Mouse (Mus musculus) megakaryocyte progenitor cell, adult 5-6 weeks (primary cell): ENCODE measurements around the gene Il1r1. TPM values are rescaled to one million over a fixed set of nuclear protein-coding genes. Genes with fewer than 3 reads are reported as not detected.
"Not testable (repeated sequence)": the region's sequence is repeated elsewhere in the genome, so short reads cannot be mapped to it uniquely, and the experiment has no call there.

Experiments used
- ATAC-seq: replicated peaks from 2 replicates; pipeline ENCODE4 v1.8.0; 2016; ENCODE audit warnings: mild to moderate bottlenecking, moderate TSS enrichment, inconsistent platforms; ENCODE audit not compliant: poor library complexity
- total RNA-seq, 2 experiments: library from RNA; stranded (forward) in 1 of 2; stranded (reverse) in 1 of 2; fragments of 157-497, 149-512 nt in 1 of 2; fragments of 200-1000 nt in 1 of 2; gene quantifications; 2 replicates each; pipeline versions ENCODE4 v1.2.3 to v1.2.4; 2015 to 2017

Gene Il1r1
- total RNA-seq, 2 experiments from 2014 or later, result 3.2 to 5.8 TPM

GRCm38 (mm10) chr1:40268536-40268935 is 43.7 kb downstream of the Il1r1 start:
- no peak for ATAC-seq

- ATAC-seq, result peak; percentile 45
Observed at GRCm38 (mm10) chr1:40270415-40270814, 45.5 kb downstream of the Il1r1 start.

- peak; percentile 54 for ATAC-seq
Observed at GRCm38 (mm10) chr1:40271052-40271451, 46.2 kb downstream of the Il1r1 start.

- ATAC-seq, result no peak
Observed at GRCm38 (mm10) chr1:40271486-40272055, 46.7 kb downstream of the Il1r1 start.

GRCm38 (mm10) chr1:40272204-40272603 is 47.3 kb downstream of the Il1r1 start:
- ATAC-seq, result no peak

GRCm38 (mm10) chr1:40273491-40273890 is 48.6 kb downstream of the Il1r1 start:
- no peak for ATAC-seq

GRCm38 (mm10) chr1:40275285-40276013 is 50.6 kb downstream of the Il1r1 start:
- ATAC-seq, result no peak

- no peak for ATAC-seq
Observed at GRCm38 (mm10) chr1:40277944-40278343, 53.1 kb downstream of the Il1r1 start.

- ATAC-seq, result no peak
Observed at GRCm38 (mm10) chr1:40278720-40279119, 53.8 kb downstream of the Il1r1 start.

- ATAC-seq, result no peak
Observed at GRCm38 (mm10) chr1:40279182-40279743, 54.4 kb downstream of the Il1r1 start.

- ATAC-seq, result no peak
Observed at GRCm38 (mm10) chr1:40281950-40282349, 57.1 kb downstream of the Il1r1 start.

GRCm38 (mm10) chr1:40282394-40282793 is 57.5 kb downstream of the Il1r1 start:
- ATAC-seq, result no peak

GRCm38 (mm10) chr1:40283995-40284394 is 59.1 kb downstream of the Il1r1 start:
- no peak for ATAC-seq

- peak; percentile 52 for ATAC-seq
Observed at GRCm38 (mm10) chr1:40290489-40291255, 65.8 kb downstream of the Il1r1 start.

GRCm38 (mm10) chr1:40292231-40292630 is 67.4 kb downstream of the Il1r1 start:
- no peak for ATAC-seq

GRCm38 (mm10) chr1:40293891-40294290 is 69.0 kb downstream of the Il1r1 start:
- no peak for ATAC-seq

- peak; percentile 78 for ATAC-seq
Observed at GRCm38 (mm10) chr1:40294824-40295223, 69.9 kb downstream of the Il1r1 start.

- ATAC-seq, result no peak
Observed at GRCm38 (mm10) chr1:40298053-40298452, 73.2 kb downstream of the Il1r1 start.

GRCm38 (mm10) chr1:40303179-40303866 is 78.4 kb downstream of the Il1r1 start:
- ATAC-seq, result peak; percentile 98

- not testable (repeated sequence) for ATAC-seq
Observed at GRCm38 (mm10) chr1:40304321-40304720, 79.4 kb downstream of the Il1r1 start.

GRCm38 (mm10) chr1:40306111-40306510 is 81.2 kb downstream of the Il1r1 start:
- ATAC-seq, result no peak
